Mouse (Mus musculus): Measurements from ENCODE around the gene Arhgap24. TPM values are rescaled to one million over a fixed set of nuclear protein-coding genes. Genes with fewer than 3 reads are reported as not detected.

Arhgap24 gene
- polyA plus RNA-seq, 1 experiment from 2014 or later = 12.3 TPM

- WGBS = 63% methylated on average over 7 of the region's 7 CpGs
- Histone ChIP-seq H3K4me1 (peaks cover 17% of the 10 kb centered on the region), H3K4me3 (replicated peaks) (no peak overlapping the region), H3K27me3 (replicated peaks) (no peaks in the 10 kb centered on the region), H3K9me3 (replicated peaks) (no peaks in the 10 kb centered on the region), H3K4me2 (no peak overlapping the region), H3K27ac (replicated peaks) (no peak overlapping the region), H3K36me3 (no peaks in the 10 kb centered on the region), H3K9ac (replicated peaks) (no peak overlapping the region)
- no peak for ATAC-seq (ENCODE audit: low FRiP score)
Measured at GRCm38 (mm10) chr5:102817641-102818040, 336.4 kb downstream of the Arhgap24 start.

GRCm38 (mm10) chr5:102825538-102825937 lies 344.3 kb downstream of the Arhgap24 start:
- Histone ChIP-seq H3K9me3 (replicated peaks) (no peaks in the 10 kb centered on the region), H3K9ac (replicated peaks) (no peak overlapping the region), H3K4me3 (replicated peaks) (no peak overlapping the region), H3K27me3 (replicated peaks) (no peaks in the 10 kb centered on the region), H3K4me1 (peaks cover 11% of the 10 kb centered on the region), H3K36me3 (no peaks in the 10 kb centered on the region), H3K4me2 (no peak overlapping the region), H3K27ac (replicated peaks) (no peak overlapping the region)
- WGBS = 76% methylated on average over 8 of the region's 8 CpGs
- no peak for ATAC-seq (ENCODE audit: low FRiP score)

GRCm38 (mm10) chr5:102839071-102839470 lies 357.9 kb downstream of the Arhgap24 start:
- ATAC-seq (ENCODE audit: low FRiP score) = 0 out of 2 replicates have a peak, but pooled peaks have one; percentile 21
- no peak overlapping the region for H3K4me2 ChIP-seq
- no peak overlapping the region for H3K4me3 ChIP-seq (replicated peaks)
- no peak overlapping the region; the same call in 1 of the 2 replicates for H3K27ac ChIP-seq (replicated peaks)
- H3K9me3 ChIP-seq (replicated peaks) = no peaks in the 10 kb centered on the region
- H3K36me3 ChIP-seq = no peaks in the 10 kb centered on the region
- peaks cover 1% of the 10 kb centered on the region; the same call in 1 of the 2 replicates for H3K4me1 ChIP-seq
- no peaks in the 10 kb centered on the region for H3K27me3 ChIP-seq (replicated peaks)
- 41% methylated on average over 4 of the region's 4 CpGs for WGBS
- no peak overlapping the region for H3K9ac ChIP-seq (replicated peaks)

- Histone ChIP-seq H3K4me2 (peak overlapping the region; percentile 69), H3K36me3 (no peaks in the 10 kb centered on the region), H3K9ac (replicated peaks) (no peak overlapping the region), H3K4me3 (replicated peaks) (no peak overlapping the region), H3K27me3 (replicated peaks) (no peaks in the 10 kb centered on the region), H3K9me3 (replicated peaks) (no peaks in the 10 kb centered on the region), H3K27ac (replicated peaks) (peak overlapping the region; percentile 84), H3K4me1 (peaks cover 35% of the 10 kb centered on the region)
- whole genome bisulfite sequencing = 24% methylated on average over 5 of the region's 5 CpGs
- ATAC-seq (ENCODE audit: low FRiP score) = peak; percentile 14; the same call in 1 of the 2 replicates
Measured at GRCm38 (mm10) chr5:102843934-102844709, 362.9 kb downstream of the Arhgap24 start.

- peak overlapping the region; percentile 69 for H3K4me2 ChIP-seq
- no peaks in the 10 kb centered on the region for H3K9me3 ChIP-seq (replicated peaks)
- no peaks in the 10 kb centered on the region for H3K27me3 ChIP-seq (replicated peaks)
- peaks cover 35% of the 10 kb centered on the region for H3K4me1 ChIP-seq
- peak overlapping the region; percentile 84 for H3K27ac ChIP-seq (replicated peaks)
- ATAC-seq (ENCODE audit: low FRiP score) = peak; percentile 93
- peak overlapping the region; percentile 52 for H3K9ac ChIP-seq (replicated peaks)
- under 1% methylated on average over 21 of the region's 21 CpGs for WGBS
- peak overlapping the region; percentile 46 for H3K4me3 ChIP-seq (replicated peaks)
- no peaks in the 10 kb centered on the region for H3K36me3 ChIP-seq
Measured at GRCm38 (mm10) chr5:102844731-102845598, 363.8 kb downstream of the Arhgap24 start.

- Histone ChIP-seq H3K4me2 (peak overlapping the region; percentile 69), H3K9ac (replicated peaks) (peak overlapping the region; percentile 52; the same call in 1 of the 2 replicates), H3K36me3 (no peaks in the 10 kb centered on the region), H3K9me3 (replicated peaks) (no peaks in the 10 kb centered on the region), H3K27me3 (replicated peaks) (no peaks in the 10 kb centered on the region), H3K27ac (replicated peaks) (peak overlapping the region; percentile 84), H3K4me3 (replicated peaks) (peak overlapping the region; percentile 46), H3K4me1 (peaks cover 35% of the 10 kb centered on the region)
- 13% methylated on average over 11 of the region's 11 CpGs for WGBS
- ATAC-seq (ENCODE audit: low FRiP score) = no peak
Measured at GRCm38 (mm10) chr5:102845800-102846199, 364.6 kb downstream of the Arhgap24 start.

- Histone ChIP-seq H3K27me3 (replicated peaks) (no peaks in the 10 kb centered on the region), H3K9me3 (replicated peaks) (no peaks in the 10 kb centered on the region), H3K9ac (replicated peaks) (no peak overlapping the region), H3K27ac (replicated peaks) (0 out of 2 replicates have a peak overlapping the region, but pooled peaks have one; percentile 51), H3K36me3 (no peaks in the 10 kb centered on the region), H3K4me1 (peaks cover 35% of the 10 kb centered on the region), H3K4me2 (peak overlapping the region; percentile 69), H3K4me3 (replicated peaks) (peak overlapping the region; percentile 1; the same call in 1 of the 2 replicates)
- no peak for ATAC-seq (ENCODE audit: low FRiP score)
- 68% methylated on average over 4 of the region's 4 CpGs for WGBS
Measured at GRCm38 (mm10) chr5:102847859-102848258, 366.7 kb downstream of the Arhgap24 start.

- ATAC-seq (ENCODE audit: low FRiP score) = no peak
- H3K4me2 ChIP-seq = no peak overlapping the region
- peaks cover 14% of the 10 kb centered on the region for H3K4me1 ChIP-seq
- 85% methylated on average over 2 of the region's 2 CpGs for WGBS
- no peaks in the 10 kb centered on the region for H3K9me3 ChIP-seq (replicated peaks)
- H3K27me3 ChIP-seq (replicated peaks) = no peaks in the 10 kb centered on the region
- no peak overlapping the region for H3K9ac ChIP-seq (replicated peaks)
- no peak overlapping the region for H3K4me3 ChIP-seq (replicated peaks)
- H3K27ac ChIP-seq (replicated peaks) = no peak overlapping the region
- H3K36me3 ChIP-seq = no peaks in the 10 kb centered on the region
Measured at GRCm38 (mm10) chr5:102851761-102852160, 370.6 kb downstream of the Arhgap24 start.

GRCm38 (mm10) chr5:102853750-102854149 lies 372.6 kb downstream of the Arhgap24 start:
- Histone ChIP-seq H3K27me3 (replicated peaks) (no peaks in the 10 kb centered on the region), H3K4me3 (replicated peaks) (no peak overlapping the region), H3K36me3 (no peaks in the 10 kb centered on the region), H3K9me3 (replicated peaks) (no peaks in the 10 kb centered on the region), H3K4me1 (peaks cover 5% of the 10 kb centered on the region), H3K9ac (replicated peaks) (no peak overlapping the region), H3K4me2 (no peak overlapping the region), H3K27ac (replicated peaks) (no peak overlapping the region)
- no peak for ATAC-seq (ENCODE audit: low FRiP score)
- 88% methylated on average over 1 of the region's 1 CpGs for WGBS

GRCm38 (mm10) chr5:102855805-102856204 lies 374.6 kb downstream of the Arhgap24 start:
- whole genome bisulfite sequencing = 46% methylated on average over 10 of the region's 10 CpGs
- Histone ChIP-seq H3K4me1 (peaks cover 5% of the 10 kb centered on the region), H3K27ac (replicated peaks) (no peak overlapping the region), H3K9ac (replicated peaks) (no peak overlapping the region), H3K27me3 (replicated peaks) (no peaks in the 10 kb centered on the region), H3K4me3 (replicated peaks) (no peak overlapping the region), H3K36me3 (no peaks in the 10 kb centered on the region), H3K9me3 (replicated peaks) (no peaks in the 10 kb centered on the region), H3K4me2 (0 out of 2 replicates have a peak overlapping the region, but pooled peaks have one; percentile 20)
- no peak for ATAC-seq (ENCODE audit: low FRiP score)

GRCm38 (mm10) chr5:102858047-102858446 lies 376.9 kb downstream of the Arhgap24 start:
- H3K27ac ChIP-seq (replicated peaks) = no peak overlapping the region
- H3K4me3 ChIP-seq (replicated peaks) = no peak overlapping the region
- no peak overlapping the region for H3K4me2 ChIP-seq
- peaks cover 5% of the 10 kb centered on the region for H3K4me1 ChIP-seq
- no peaks in the 10 kb centered on the region for H3K9me3 ChIP-seq (replicated peaks)
- no peak for ATAC-seq (ENCODE audit: low FRiP score)
- H3K9ac ChIP-seq (replicated peaks) = no peak overlapping the region
- H3K27me3 ChIP-seq (replicated peaks) = no peaks in the 10 kb centered on the region
- no peaks in the 10 kb centered on the region for H3K36me3 ChIP-seq
